Mouse (Mus musculus) limb, embryonic 15.5 days (tissue): ENCODE measurements at regions not wholly inside any gene's neighbourhood (a gene's known extent, or its start where the extent isn't known, plus 50 kb on each side); places are given as distances from the start of the nearest gene placed in this dataset.
A peak's percentile ranks its signal among the peaks of the same experiment; 100 is the strongest.

ENCODE experiments used
- ATAC-seq: fragments of 200-750 bp; cut with Nextera tagmentation; 2 replicates; pipeline ENCODE4 v1.8.0; 2017; ENCODE audit warnings: low read depth, moderate TSS enrichment; ENCODE audit not compliant: insufficient number of reproducible peaks, low FRiP score, low TSS enrichment
- H3K27ac ChIP-seq: fragments of 300-500 bp; sonication (generic); 2 replicates; pipeline ENCODE4 v1.5.1; 2015; ENCODE audit warnings: moderate library complexity, mild to moderate bottlenecking, inconsistent platforms
- H3K27me3 ChIP-seq: fragments of 300-500 bp; sonication (generic); 2 replicates; pipeline ENCODE4 v1.6.1; 2015; ENCODE audit warnings: inconsistent platforms
- H3K36me3 ChIP-seq: fragments of 300-500 bp; sonication (generic); 2 replicates; pipeline ENCODE4 v1.6.1; 2015; ENCODE audit warnings: inconsistent platforms
- H3K4me1 ChIP-seq: fragments of 300-500 bp; sonication (generic); 2 replicates; pipeline ENCODE4 v1.6.1; 2015; ENCODE audit warnings: inconsistent platforms
- H3K4me2 ChIP-seq: fragments of 300-500 bp; sonication (generic); 2 replicates; pipeline ENCODE4 v1.6.1; 2015; ENCODE audit warnings: mild to moderate bottlenecking, inconsistent platforms
- H3K4me3 ChIP-seq: fragments of 300-500 bp; sonication (generic); 2 replicates; pipeline ENCODE4 v1.5.1; 2015; ENCODE audit warnings: mild to moderate bottlenecking, inconsistent platforms
- H3K9ac ChIP-seq: fragments of 300-500 bp; sonication (generic); 2 replicates; pipeline ENCODE4 v1.6.1; 2015; ENCODE audit warnings: inconsistent platforms
- H3K9me3 ChIP-seq: fragments of 300-500 bp; sonication (generic); 2 replicates; pipeline ENCODE4 v1.6.1; 2016; ENCODE audit warnings: inconsistent platforms
- WGBS: fragments of 180-500 bp; shearing (Covaris S2); methylation state at CpG from one replicate; pipeline ENCODE4 v1.1.7; 2015; 5-methylcytosine and 5-hydroxymethylcytosine counted together

GRCm38 (mm10) chr17:66262681-66263240 lies 139.4 kb downstream of the Ddx11 start:
- 59% methylated on average over 4 of the region's 4 CpGs for WGBS

DNA sequence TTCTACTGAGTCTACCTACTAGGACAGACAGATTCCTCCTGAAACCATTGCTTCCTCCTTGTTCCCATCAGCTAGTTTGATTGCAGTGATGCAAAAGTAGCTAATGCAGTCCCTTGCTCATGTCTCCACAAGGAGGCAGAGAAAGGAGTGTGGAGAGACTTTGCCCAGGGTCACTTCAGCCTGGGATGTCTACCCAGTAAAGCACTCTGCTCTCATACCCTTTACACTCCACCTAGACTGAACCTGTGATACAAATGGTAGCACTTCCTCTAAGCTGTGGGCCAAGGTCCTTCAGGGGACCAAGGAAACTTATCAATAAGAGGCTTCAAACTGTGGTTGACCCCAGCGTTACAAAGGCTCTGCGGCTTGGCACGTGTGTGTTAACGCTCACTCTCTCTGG lies 140.1 kb downstream of the Ddx11 start:
- Histone ChIP-seq H3K9ac (no peak overlapping the region), H3K27ac (no peak overlapping the region), H3K27me3 (no peaks in the 10 kb centered on the region), H3K9me3 (no peaks in the 10 kb centered on the region), H3K36me3 (no peaks in the 10 kb centered on the region), H3K4me3 (no peak overlapping the region), H3K4me1 (no peaks in the 10 kb centered on the region), H3K4me2 (no peak overlapping the region)
- no peak for ATAC-seq
- 95% methylated on average over 4 of the region's 4 CpGs for WGBS

More at GRCm38 (mm10) chr17:66262681-66263240, 139.4 kb downstream of the Ddx11 start:
- no peaks in the 10 kb centered on the region for H3K9me3 ChIP-seq
- ATAC-seq, result no peak
- no peaks in the 10 kb centered on the region for H3K27me3 ChIP-seq
- no peaks in the 10 kb centered on the region for H3K36me3 ChIP-seq
- H3K4me1 ChIP-seq, result no peaks in the 10 kb centered on the region
- H3K4me3 ChIP-seq, result no peak overlapping the region
- no peak overlapping the region for H3K9ac ChIP-seq
- H3K27ac ChIP-seq, result no peak overlapping the region
- H3K4me2 ChIP-seq, result no peak overlapping the region

- no peak overlapping the region for H3K4me2 ChIP-seq
- no peaks in the 10 kb centered on the region for H3K27me3 ChIP-seq
- WGBS, result 78% methylated on average over 5 of the region's 5 CpGs
- H3K4me3 ChIP-seq, result no peak overlapping the region
- no peaks in the 10 kb centered on the region for H3K9me3 ChIP-seq
- no peaks in the 10 kb centered on the region; the same call in 1 of the 2 replicates for H3K4me1 ChIP-seq
- no peak overlapping the region for H3K9ac ChIP-seq
- no peak for ATAC-seq
- no peak overlapping the region for H3K27ac ChIP-seq
- H3K36me3 ChIP-seq, result no peaks in the 10 kb centered on the region
These were observed 143.5 kb downstream of the Ddx11 start for GRCm38 (mm10) chr17:66266803-66267202.

DNA sequence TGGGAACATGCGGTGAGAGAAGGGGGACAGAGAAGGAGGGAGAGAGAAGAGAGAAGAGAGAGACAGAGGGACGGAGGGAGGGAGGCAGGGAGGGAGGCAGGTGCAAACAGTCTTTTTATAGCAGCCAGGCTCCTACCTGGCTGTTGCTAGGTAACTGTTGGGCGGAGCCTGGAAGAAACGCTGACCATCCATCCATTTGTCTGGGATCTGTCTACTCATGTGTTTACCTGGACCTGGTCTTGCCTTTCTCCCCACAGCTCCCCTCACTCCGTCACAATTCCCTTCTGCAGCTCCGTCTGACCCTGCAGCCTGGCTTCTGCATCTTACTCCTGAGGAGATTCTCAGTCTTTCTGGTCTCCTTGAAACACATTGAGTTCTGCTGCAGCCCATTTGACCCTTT lies 144.5 kb downstream of the Ddx11 start:
- H3K4me1 ChIP-seq, result no peaks in the 10 kb centered on the region; the same call in 1 of the 2 replicates
- no peak overlapping the region for H3K9ac ChIP-seq
- no peaks in the 10 kb centered on the region for H3K27me3 ChIP-seq
- H3K36me3 ChIP-seq, result no peaks in the 10 kb centered on the region
- no peaks in the 10 kb centered on the region for H3K9me3 ChIP-seq
- H3K27ac ChIP-seq, result no peak overlapping the region
- no peak for ATAC-seq
- 44% methylated on average over 6 of the region's 6 CpGs for WGBS
- H3K4me2 ChIP-seq, result no peak overlapping the region
- no peak overlapping the region for H3K4me3 ChIP-seq

GRCm38 (mm10) chr17:66269567-66269966 lies 146.2 kb downstream of the Ddx11 start:
- Histone ChIP-seq H3K9ac (no peak overlapping the region), H3K4me3 (no peak overlapping the region), H3K27ac (no peak overlapping the region), H3K36me3 (no peaks in the 10 kb centered on the region), H3K4me1 (no peaks in the 10 kb centered on the region; the same call in 1 of the 2 replicates), H3K9me3 (no peaks in the 10 kb centered on the region), H3K4me2 (no peak overlapping the region), H3K27me3 (no peaks in the 10 kb centered on the region)
- WGBS, result 69% methylated on average over 6 of the region's 6 CpGs
- no peak for ATAC-seq

GRCm38 (mm10) chr17:66271906-66272305 lies 148.6 kb downstream of the Ddx11 start:
- no peak overlapping the region for H3K9ac ChIP-seq
- H3K27ac ChIP-seq, result no peak overlapping the region
- no peaks in the 10 kb centered on the region for H3K36me3 ChIP-seq
- H3K27me3 ChIP-seq, result no peaks in the 10 kb centered on the region
- H3K4me2 ChIP-seq, result no peak overlapping the region
- peaks cover 3% of the 10 kb centered on the region for H3K4me1 ChIP-seq
- H3K4me3 ChIP-seq, result no peak overlapping the region
- no peaks in the 10 kb centered on the region for H3K9me3 ChIP-seq
- WGBS, result 82% methylated on average over 7 of the region's 7 CpGs
- no peak for ATAC-seq

DNA sequence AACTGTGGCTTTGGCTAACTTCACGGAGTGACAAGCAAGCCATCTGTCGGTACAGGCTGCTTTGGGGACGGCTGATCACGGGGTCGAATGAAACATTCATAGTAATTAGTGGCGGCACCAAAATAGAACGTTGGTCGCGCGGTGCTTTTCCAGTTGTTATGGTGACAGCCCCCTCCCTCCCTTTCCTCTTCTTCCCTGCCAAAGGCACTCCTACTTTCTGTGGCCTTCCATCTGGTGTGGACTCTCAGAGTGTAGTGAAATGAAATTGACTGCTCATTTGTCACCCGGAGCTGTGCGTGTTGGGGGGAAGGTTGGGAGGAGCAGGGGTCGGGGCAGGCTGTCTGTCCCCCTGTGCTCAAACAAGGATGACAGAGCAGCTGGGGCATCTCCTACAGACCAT lies 153.5 kb downstream of the Ddx11 start:
- H3K27ac ChIP-seq, result no peak overlapping the region

DNA sequence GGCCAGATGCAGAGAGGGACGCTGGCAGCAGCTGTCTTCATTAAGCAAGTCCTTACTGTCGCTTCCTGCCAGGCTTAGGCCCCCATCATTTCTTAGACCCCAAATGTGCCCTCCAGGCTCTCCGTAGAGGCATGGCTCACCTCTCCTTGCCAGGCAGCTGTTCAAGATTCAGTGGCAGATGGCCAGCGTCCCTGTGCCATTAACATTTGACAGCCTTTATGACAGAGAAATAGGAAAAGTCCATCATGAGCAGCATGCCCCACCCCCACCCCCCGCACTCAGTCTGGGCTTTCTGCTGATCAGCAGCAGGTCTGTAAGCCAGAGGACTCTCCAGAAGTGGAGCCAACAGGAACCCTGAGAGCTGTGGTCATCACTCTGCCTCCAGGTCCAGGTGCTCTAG lies 154.7 kb downstream of the Ddx11 start:
- no peaks in the 10 kb centered on the region for H3K27me3 ChIP-seq
- H3K36me3 ChIP-seq, result no peaks in the 10 kb centered on the region
- WGBS, result 60% methylated on average over 5 of the region's 5 CpGs

More for the DNA sequence above, 153.5 kb downstream of the Ddx11 start:
- Histone ChIP-seq H3K36me3 (no peaks in the 10 kb centered on the region), H3K27me3 (no peaks in the 10 kb centered on the region), H3K9ac (no peak overlapping the region), H3K4me2 (no peak overlapping the region), H3K4me3 (no peak overlapping the region), H3K4me1 (peaks cover 5% of the 10 kb centered on the region), H3K9me3 (no peaks in the 10 kb centered on the region)
- 33% methylated on average over 13 of the region's 13 CpGs for WGBS
- 0 out of 2 replicates have a peak, but pooled peaks have one; percentile 40 for ATAC-seq

GRCm38 (mm10) chr17:66285295-66285694 lies 162.0 kb downstream of the Ddx11 start:
- 90% methylated on average over 10 of the region's 10 CpGs for WGBS
- H3K36me3 ChIP-seq, result no peaks in the 10 kb centered on the region
- no peak overlapping the region for H3K9ac ChIP-seq
- H3K4me3 ChIP-seq, result no peak overlapping the region
- H3K27ac ChIP-seq, result no peak overlapping the region
- H3K4me2 ChIP-seq, result no peak overlapping the region
- H3K4me1 ChIP-seq, result no peaks in the 10 kb centered on the region
- no peak for ATAC-seq
- H3K27me3 ChIP-seq, result no peaks in the 10 kb centered on the region
- no peaks in the 10 kb centered on the region for H3K9me3 ChIP-seq

More for the DNA sequence above, 154.7 kb downstream of the Ddx11 start:
- Histone ChIP-seq H3K9ac (no peak overlapping the region), H3K27ac (no peak overlapping the region), H3K4me1 (peaks cover 5% of the 10 kb centered on the region), H3K4me2 (no peak overlapping the region), H3K9me3 (no peaks in the 10 kb centered on the region), H3K4me3 (no peak overlapping the region)
- no peak for ATAC-seq
